Mouse (Mus musculus): ENCODE measurements around the gene Etv6. TPM values are rescaled to one million over a fixed set of nuclear protein-coding genes. Genes with fewer than 3 reads are reported as not detected.

The Etv6 gene
- polyA plus RNA-seq, 1 experiment from 2014 or later, result 24.8 TPM

DNA sequence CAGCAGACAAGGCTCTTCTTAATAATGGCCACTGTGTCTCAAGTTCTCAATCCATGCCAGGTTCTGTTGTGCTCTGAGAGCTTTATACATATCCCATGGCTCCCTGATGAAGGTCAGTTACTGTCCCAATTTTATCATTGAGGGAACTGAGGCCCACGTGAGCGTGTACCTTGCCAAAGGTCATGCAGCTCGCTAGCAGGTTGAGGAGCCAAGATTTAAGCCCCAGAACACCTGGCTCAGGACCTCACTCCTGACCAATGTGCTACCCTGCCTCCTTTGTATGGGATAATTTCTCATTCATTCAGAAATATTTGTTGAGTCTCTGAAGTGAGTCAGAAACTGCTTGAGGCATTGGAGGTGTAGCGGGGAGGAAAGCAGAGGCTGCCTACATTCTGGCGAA, 170.8 kb downstream of the Etv6 start:
- Histone ChIP-seq H3K36me3 (ENCODE audit: inconsistent target) (no peaks in the 10 kb centered on the region), H3K4me3 (ENCODE audit: inconsistent target) (no peak overlapping the region), H3K79me2 (ENCODE audit: inconsistent target) (peaks cover 79% of the 10 kb centered on the region; the same call in 1 of the 2 replicates), H3K27ac (no peak overlapping the region)
- WGBS (ENCODE audit: missing documents), result 98% methylated on average over 5 of the region's 5 CpGs

DNA sequence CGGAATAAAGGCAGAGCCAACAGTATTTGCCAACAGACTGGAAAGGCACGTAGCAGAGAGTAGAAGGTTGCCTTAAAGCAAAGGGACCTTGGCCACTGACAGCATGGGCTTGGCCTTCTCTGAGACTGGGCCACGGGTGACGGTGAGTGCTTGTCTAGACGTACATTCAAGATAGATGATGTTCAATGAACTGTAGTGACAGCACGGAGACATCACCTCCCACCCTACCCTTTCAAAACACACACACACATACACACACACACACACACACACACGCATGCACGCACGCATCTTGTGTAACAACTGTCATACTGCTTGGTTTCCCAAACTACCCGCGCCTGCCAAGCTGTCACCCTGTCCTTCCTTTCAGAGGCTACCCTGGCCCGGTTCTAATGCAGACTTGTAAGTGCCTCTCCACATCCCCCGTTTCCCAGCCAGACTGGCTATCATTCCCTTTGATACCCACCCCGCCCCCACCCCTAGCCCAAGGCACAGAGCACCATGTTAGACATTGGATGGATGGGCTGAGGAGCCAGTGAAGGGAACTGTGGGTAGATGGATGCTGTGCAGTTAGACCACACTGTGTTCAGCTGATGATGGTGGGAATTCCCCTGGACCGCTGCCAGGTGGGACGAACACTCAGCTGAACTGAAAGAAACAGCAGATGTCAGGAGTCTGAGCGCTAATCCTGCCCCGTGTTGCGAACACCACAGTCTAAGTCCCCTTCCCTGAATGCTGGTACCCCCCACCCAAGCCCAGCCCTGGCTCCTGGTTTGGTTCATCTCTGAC, 172.1 kb downstream of the Etv6 start:
- no peak overlapping the region for H3K27ac ChIP-seq
- peaks cover 91% of the 10 kb centered on the region; the same call in 1 of the 2 replicates for H3K79me2 ChIP-seq (ENCODE audit: inconsistent target)
- H3K4me3 ChIP-seq (ENCODE audit: inconsistent target), result no peak overlapping the region
- WGBS (ENCODE audit: missing documents), result 85% methylated on average over 16 of the region's 19 CpGs
- no peaks in the 10 kb centered on the region for H3K36me3 ChIP-seq (ENCODE audit: inconsistent target)

DNA sequence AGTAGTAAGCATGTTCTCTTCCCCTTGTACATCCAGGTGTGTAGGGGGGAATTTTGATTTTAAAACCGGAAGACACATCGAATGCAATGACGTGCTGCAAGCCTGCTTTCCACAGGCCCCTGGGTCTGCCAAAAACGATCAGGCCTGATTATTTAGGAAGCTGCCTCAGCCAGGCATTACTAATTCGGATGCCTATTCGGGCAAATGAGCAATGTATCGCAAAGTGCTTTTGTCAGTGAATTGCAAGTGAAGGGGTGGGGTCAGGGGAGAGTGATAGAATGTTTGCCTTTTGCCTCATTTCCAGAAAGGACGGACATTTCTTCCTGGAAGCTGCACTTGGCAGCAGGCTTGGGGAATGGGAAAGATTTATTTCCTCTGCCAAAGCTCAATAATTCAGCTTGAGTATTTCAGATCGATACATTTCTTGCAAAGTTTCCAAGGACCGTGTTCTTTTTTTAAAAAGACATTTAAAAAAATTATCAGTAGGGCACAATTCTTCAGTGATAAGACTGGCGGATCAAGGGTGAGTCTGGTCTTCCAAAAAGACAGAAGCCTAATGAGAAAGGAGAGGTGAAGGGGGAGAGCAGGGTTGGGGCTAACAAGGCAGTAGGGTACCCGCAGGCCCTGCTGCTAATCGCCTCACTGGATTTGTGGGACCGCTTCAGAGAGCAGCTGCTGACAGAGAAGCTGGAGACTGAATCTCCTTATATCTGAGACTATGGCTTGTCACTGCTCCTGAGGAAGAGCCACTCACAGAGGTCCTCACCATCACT, 172.9 kb downstream of the Etv6 start:
- H3K79me2 ChIP-seq (ENCODE audit: inconsistent target), result peaks cover 93% of the 10 kb centered on the region; the same call in 1 of the 2 replicates
- no peak overlapping the region for H3K27ac ChIP-seq
- H3K4me3 ChIP-seq (ENCODE audit: inconsistent target), result no peak overlapping the region
- no peaks in the 10 kb centered on the region for H3K36me3 ChIP-seq (ENCODE audit: inconsistent target)
- 91% methylated on average over 14 of the region's 14 CpGs for WGBS (ENCODE audit: missing documents)

DNA sequence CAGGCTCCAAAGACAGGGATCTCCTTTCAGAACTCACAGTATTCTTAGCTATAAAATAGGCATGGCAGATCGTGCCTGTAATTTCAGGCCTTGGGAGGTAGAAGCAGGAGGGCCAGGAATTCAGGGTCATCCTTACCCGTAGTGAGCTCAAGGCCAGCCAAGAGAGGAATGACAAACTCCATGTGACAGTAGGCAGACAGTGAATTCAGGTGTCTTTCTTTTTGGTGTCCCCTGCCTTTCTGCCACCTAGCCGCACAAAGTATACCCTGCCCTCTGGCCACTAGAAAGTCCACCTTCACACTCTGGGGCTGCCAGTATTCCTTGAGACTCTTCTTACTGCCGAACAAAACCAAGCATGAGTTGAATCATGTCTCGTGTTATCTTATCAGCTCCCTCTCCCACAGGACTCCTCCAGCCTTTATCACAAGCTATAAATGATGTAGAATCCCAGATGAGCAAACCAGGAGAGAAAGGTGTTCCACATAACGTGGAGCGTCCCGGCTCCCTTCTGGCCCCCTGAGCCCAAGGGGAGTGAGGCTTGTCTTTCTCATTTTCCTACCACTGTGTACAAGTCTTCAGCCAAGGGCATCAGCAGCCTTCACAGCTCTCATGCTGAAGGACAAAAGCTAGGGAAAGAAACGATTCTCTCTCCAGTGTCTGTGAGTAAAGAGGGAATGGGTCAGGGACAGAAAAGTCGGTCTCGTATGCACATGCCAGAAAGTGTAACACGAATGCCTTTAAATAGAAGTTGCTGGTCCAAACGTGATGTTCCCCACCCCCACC, 175.4 kb downstream of the Etv6 start:
- no peaks in the 10 kb centered on the region for H3K36me3 ChIP-seq (ENCODE audit: inconsistent target)
- 88% methylated on average over 12 of the region's 13 CpGs for WGBS (ENCODE audit: missing documents)

DNA sequence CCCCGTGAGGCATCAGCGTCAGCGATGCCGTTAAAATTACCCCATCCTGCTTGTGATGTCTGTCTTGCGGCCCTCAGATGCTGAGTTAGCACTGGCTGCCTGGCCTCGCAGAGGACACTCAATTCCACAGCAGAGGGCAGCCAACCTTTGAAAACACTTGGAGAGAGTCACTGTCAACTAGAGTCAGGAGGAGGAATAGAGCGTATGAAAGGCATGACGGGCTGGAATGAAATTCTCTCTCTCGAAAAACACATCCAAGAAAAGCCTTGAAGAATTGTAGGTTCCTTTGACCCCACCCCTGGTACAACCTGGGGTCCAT, 175.9 kb downstream of the Etv6 start:
- 84% methylated on average over 9 of the region's 9 CpGs for WGBS (ENCODE audit: missing documents)
- no peaks in the 10 kb centered on the region for H3K36me3 ChIP-seq (ENCODE audit: inconsistent target)

More for the DNA sequence above, 175.4 kb downstream of the Etv6 start:
- H3K27ac ChIP-seq, result no peak overlapping the region
- H3K79me2 ChIP-seq (ENCODE audit: inconsistent target), result peaks cover 79% of the 10 kb centered on the region; the same call in 1 of the 2 replicates
- no peak overlapping the region for H3K4me3 ChIP-seq (ENCODE audit: inconsistent target)

DNA sequence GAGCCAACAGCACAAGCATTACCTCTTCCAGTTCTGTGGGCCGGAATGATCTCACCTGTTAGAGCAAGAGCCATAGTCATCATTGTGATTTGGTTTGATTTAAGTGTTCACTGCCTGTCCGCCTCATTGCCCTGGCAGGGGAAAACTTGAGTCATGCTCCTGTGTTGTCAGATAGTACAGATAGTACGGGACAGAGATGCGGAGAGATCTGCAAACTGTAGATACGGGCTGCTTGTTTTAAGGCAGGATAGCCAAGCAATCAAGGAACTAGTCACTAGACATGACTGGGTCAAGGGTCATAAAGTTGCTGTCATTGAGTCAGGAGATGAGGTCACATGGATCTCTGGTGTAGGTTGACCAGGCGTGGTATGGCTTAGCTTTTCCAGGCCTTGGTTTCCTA, 182.2 kb downstream of the Etv6 start:
- 97% methylated on average over 6 of the region's 6 CpGs for WGBS (ENCODE audit: missing documents)
- H3K79me2 ChIP-seq (ENCODE audit: inconsistent target), result peaks cover 68% of the 10 kb centered on the region; the same call in 1 of the 2 replicates
- H3K27ac ChIP-seq, result no peak overlapping the region
- H3K4me3 ChIP-seq (ENCODE audit: inconsistent target), result no peak overlapping the region
- H3K36me3 ChIP-seq (ENCODE audit: inconsistent target), result 0 out of 2 replicates have a peak, but pooled peaks cover 2% of the 10 kb centered on the region

More for the DNA sequence above, 175.9 kb downstream of the Etv6 start:
- Histone ChIP-seq H3K27ac (no peak overlapping the region), H3K79me2 (ENCODE audit: inconsistent target) (peaks cover 77% of the 10 kb centered on the region; the same call in 1 of the 2 replicates), H3K4me3 (ENCODE audit: inconsistent target) (no peak overlapping the region)

DNA sequence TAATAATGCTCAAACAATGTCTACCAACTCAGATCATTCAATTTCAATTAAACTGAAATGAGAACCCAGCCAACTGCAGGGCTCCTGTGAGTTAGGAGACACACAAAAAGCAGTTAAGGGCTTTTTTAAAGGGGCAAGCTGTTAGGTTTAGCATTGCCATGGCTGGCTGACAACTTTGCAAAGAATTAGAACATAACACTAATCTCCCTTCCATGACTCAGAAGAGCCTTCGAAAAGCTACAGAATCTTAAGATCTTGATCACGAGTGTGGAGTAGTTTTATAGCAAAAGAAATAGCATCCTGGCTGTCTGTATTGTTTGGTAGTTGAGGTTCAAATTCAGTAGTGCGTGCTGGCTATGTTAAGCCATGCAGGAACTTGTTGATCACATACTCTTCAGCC, 182.9 kb downstream of the Etv6 start:
- H3K27ac ChIP-seq, result no peak overlapping the region
- H3K4me3 ChIP-seq (ENCODE audit: inconsistent target), result no peak overlapping the region
- 0 out of 2 replicates have a peak, but pooled peaks cover 9% of the 10 kb centered on the region for H3K36me3 ChIP-seq (ENCODE audit: inconsistent target)
- peaks cover 63% of the 10 kb centered on the region; the same call in 1 of the 2 replicates for H3K79me2 ChIP-seq (ENCODE audit: inconsistent target)
- WGBS (ENCODE audit: missing documents), result 93% methylated on average over 3 of the region's 3 CpGs

DNA sequence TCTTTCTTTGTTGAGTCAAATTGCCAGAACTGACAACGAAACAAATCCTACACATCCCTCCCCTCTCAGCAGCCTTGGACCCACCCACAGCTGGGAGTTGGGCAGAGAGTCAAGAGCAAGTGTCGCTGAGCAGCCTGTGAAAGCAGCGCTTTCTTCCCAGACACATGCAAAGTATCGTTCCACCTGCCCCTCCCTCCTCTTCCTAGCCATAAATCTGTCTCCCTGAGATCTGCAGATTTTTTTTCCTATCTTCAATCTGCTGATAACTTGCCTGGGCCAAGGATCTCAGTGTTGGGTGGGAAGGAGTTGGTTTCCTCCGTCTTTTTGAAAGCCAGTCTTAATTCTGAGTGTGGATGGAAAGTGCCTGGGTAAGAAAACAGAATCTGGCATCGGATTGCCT, 183.9 kb downstream of the Etv6 start:
- peaks cover 55% of the 10 kb centered on the region; the same call in 1 of the 2 replicates for H3K79me2 ChIP-seq (ENCODE audit: inconsistent target)
- 69% methylated on average over 6 of the region's 6 CpGs for WGBS (ENCODE audit: missing documents)
- no peak overlapping the region for H3K4me3 ChIP-seq (ENCODE audit: inconsistent target)
- H3K27ac ChIP-seq, result 0 out of 2 replicates have a peak overlapping the region, but pooled peaks have one; percentile 72
- H3K36me3 ChIP-seq (ENCODE audit: inconsistent target), result 0 out of 2 replicates have a peak, but pooled peaks cover 9% of the 10 kb centered on the region

DNA sequence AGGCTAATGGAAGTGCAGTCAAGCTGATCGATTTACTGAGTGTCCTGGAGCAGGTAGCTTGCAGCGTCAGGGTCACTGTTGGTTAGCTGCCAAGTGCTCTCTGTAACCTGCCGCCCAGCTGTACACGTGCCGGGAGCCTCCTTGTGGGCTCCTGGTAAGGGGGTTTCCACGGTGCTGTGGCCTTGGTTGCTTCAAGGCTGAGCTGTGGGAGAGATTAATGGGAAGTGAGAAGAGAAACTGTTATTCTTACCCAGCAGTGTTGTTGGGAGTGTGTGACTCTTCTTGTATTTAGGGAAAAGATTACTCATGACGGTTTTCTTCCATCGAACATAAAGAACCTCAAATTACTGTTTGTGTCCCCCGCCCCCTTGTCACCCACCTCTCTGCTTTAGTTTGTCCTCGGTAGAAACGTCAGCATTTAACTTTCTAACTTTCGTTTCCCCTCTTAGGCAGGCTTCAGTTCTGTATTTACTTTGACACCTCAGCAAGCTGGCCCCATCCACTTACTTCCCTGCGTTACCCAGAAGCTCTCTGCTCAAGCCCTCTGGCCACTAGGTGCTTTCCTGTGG, 184.8 kb downstream of the Etv6 start:
- Histone ChIP-seq H3K79me2 (ENCODE audit: inconsistent target) (peaks cover 55% of the 10 kb centered on the region; the same call in 1 of the 2 replicates), H3K27ac (peak overlapping the region; percentile 72), H3K36me3 (ENCODE audit: inconsistent target) (peaks cover 9% of the 10 kb centered on the region; the same call in 1 of the 2 replicates), H3K4me3 (ENCODE audit: inconsistent target) (peak overlapping the region; percentile 3; the same call in 1 of the 2 replicates)
- WGBS (ENCODE audit: missing documents), result 6% methylated on average over 13 of the region's 13 CpGs

DNA sequence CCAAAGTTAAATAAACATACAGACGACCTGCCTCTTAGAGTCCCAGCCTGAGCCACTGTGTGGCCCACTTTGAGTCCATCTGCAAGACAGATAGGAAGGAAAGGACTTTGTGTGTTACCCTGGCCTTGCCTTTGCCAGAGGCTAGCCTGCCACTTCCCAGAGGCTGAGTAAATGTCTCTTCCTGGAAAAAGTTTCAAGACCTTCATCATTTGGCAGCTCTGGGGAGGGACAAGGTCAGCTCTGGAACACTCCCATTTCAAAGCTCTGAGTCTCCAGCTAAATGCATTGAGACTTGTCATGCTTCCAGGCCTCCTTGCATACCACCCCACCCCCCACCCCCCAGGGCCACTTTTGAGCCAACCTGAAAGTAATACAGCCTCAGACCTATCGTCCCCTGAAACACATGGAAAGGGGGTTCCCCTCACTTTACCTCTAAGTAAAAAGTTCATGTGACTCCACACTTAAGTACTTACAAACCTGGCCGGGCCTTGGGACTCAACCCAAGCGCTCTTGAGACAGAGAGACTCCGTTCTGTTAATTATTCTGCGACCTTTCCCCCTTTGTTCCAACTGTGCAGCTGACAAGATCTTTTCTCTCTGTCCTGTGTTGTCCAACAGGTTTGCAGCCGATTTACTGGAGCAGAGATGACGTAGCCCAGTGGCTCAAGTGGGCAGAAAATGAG, 186.9 kb downstream of the Etv6 start:
- no peak overlapping the region for H3K4me3 ChIP-seq (ENCODE audit: inconsistent target)
- peaks cover 17% of the 10 kb centered on the region for H3K36me3 ChIP-seq (ENCODE audit: inconsistent target)
- H3K27ac ChIP-seq, result no peak overlapping the region
- WGBS (ENCODE audit: missing documents), result 91% methylated on average over 8 of the region's 8 CpGs
- H3K79me2 ChIP-seq (ENCODE audit: inconsistent target), result peaks cover 43% of the 10 kb centered on the region; the same call in 1 of the 2 replicates

DNA sequence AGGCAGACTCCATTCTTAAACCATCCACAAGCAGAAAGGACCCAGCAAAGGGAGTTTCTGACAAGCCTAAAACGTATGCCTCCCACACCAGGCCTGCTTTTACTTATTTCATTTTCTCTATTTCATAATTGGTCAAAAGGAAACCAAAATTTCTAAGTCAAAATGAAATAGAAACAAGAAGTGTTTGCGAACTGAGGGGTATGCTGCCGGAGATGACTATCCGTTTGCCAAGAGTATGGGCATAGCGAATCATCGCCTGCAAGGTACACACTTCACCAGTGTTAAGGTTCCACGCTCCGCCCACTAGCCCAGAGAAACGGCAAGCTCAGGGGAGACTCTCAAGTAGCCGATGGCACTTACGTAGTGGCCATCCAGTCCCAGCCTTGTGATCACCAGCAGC, 190.1 kb downstream of the Etv6 start:
- WGBS (ENCODE audit: missing documents), result 65% methylated on average over 11 of the region's 11 CpGs
- H3K4me3 ChIP-seq (ENCODE audit: inconsistent target), result no peak overlapping the region
- H3K79me2 ChIP-seq (ENCODE audit: inconsistent target), result peaks cover 19% of the 10 kb centered on the region; the same call in 1 of the 2 replicates
- no peak overlapping the region for H3K27ac ChIP-seq
- peaks cover 45% of the 10 kb centered on the region for H3K36me3 ChIP-seq (ENCODE audit: inconsistent target)

DNA sequence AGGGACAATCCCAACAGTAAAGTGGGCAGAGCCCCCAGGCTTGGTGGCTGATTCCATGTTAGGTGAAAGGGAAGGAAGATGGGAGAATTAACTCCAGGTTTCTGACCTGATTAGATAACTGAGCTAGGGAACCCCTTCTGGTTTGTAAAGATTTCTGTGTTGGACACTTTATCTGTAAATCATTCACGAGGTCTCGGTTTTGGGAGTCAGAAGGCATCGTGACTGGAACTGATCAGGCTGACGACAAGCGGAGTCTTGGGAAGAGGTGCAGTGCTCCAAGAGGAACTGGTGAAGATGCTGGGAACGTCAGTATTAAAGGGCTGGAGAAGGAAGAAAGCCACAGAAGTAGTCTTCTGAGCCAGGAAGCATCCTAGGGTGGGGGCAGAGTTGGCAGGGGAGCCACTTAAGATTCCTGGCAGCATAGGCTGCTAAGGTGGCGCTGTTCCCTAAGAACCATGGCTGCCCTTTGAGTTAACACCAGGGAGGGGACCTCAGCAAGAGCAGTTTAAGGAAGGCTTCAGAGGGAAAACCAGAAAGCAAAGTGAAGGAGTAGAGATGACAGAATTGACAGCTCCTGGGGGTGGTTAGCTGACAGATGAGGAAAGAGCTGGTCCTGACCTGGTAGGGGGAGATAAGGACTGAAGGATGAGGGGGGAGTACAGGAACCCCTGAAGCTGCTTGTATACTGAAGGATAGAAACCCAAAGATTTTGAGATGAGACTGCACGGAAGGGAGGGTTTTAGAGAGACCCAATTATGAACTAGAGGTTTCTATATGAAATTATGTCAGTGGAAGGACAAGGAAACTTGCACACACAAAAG, 191.1 kb downstream of the Etv6 start:
- H3K4me3 ChIP-seq (ENCODE audit: inconsistent target), result no peak overlapping the region
- 91% methylated on average over 8 of the region's 8 CpGs for WGBS (ENCODE audit: missing documents)
- H3K36me3 ChIP-seq (ENCODE audit: inconsistent target), result peaks cover 45% of the 10 kb centered on the region
- H3K27ac ChIP-seq, result no peak overlapping the region
- H3K79me2 ChIP-seq (ENCODE audit: inconsistent target), result peaks cover 12% of the 10 kb centered on the region; the same call in 1 of the 2 replicates

DNA sequence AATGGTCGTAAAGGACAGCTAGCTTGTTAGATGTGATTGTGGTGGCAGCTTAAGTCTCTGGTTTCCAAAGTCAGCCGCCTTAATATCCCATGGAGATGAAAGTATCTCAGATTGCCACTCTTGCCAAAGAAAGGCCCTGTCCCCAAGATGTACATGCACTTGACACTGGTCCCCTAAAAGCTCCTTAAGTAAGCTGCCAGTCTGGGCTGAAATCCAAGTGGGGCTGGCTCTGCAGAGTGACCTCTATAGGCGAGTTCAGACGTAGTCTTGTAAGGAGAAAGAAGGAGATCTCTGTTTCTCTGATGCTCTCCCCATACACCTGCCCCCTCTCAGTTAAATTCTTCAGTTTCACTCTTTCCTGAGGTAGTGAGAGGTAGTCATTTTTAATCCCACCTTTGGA, 200.8 kb downstream of the Etv6 start:
- Histone ChIP-seq H3K4me3 (ENCODE audit: inconsistent target) (no peak overlapping the region), H3K79me2 (ENCODE audit: inconsistent target) (peaks cover 14% of the 10 kb centered on the region; the same call in 1 of the 2 replicates), H3K36me3 (ENCODE audit: inconsistent target) (peaks cover 46% of the 10 kb centered on the region), H3K27ac (no peak overlapping the region)
- 94% methylated on average over 4 of the region's 4 CpGs for WGBS (ENCODE audit: missing documents)
